Mouse (Mus musculus): ENCODE data around the gene Lrpap1. TPM values are rescaled to one million over a fixed set of nuclear protein-coding genes. Genes with fewer than 3 reads are reported as not detected.

Gene Lrpap1
- polyA plus RNA-seq, 1 experiment from 2014 or later: 156 TPM

DNA sequence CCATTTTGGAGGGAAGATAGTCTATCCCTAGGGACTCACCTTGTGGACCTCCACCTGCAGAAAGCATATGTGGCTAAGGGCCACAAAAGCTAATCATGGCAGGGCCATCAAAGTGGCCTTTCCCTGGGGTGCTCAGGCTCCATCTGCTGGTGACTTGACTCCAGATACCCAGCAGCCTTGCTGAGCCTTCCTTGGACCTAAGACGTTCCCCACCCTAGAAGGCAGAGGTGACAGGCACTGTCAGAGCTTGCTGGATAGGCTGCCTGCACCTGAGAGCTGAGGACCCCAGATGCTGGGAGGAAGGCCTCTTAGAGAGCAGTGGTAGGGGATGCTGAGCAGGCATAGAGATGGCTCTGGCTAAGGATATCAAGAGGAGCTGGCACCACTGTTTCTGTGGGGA lies 25.7 kb upstream of the Lrpap1 start:
- H3K9ac ChIP-seq (ENCODE audit: low read length): no peak overlapping the region
- H3K27me3 ChIP-seq (ENCODE audit: control insufficient read depth, insufficient read depth, low read length): no peaks in the 10 kb centered on the region
- no peaks in the 10 kb centered on the region for H3K9me3 ChIP-seq (replicated peaks; ENCODE audit: control insufficient read depth, low read length)
- no peak overlapping the region for H3K4me2 ChIP-seq (ENCODE audit: low read depth, low read length)
- no peak overlapping the region for H3K27ac ChIP-seq (ENCODE audit: low read length)
- no peaks in the 10 kb centered on the region for H3K4me1 ChIP-seq (ENCODE audit: control insufficient read depth, insufficient read depth, low read length)
- ATAC-seq (ENCODE audit: insufficient read depth, low FRiP score): no peak
- 36% methylated on average over 1 of the region's 1 CpGs for WGBS
- no peaks in the 10 kb centered on the region for H3K36me3 ChIP-seq (ENCODE audit: control insufficient read depth, insufficient read depth, low read length)
- no peak overlapping the region for H3K4me3 ChIP-seq (replicated peaks; ENCODE audit: low read length)

DNA sequence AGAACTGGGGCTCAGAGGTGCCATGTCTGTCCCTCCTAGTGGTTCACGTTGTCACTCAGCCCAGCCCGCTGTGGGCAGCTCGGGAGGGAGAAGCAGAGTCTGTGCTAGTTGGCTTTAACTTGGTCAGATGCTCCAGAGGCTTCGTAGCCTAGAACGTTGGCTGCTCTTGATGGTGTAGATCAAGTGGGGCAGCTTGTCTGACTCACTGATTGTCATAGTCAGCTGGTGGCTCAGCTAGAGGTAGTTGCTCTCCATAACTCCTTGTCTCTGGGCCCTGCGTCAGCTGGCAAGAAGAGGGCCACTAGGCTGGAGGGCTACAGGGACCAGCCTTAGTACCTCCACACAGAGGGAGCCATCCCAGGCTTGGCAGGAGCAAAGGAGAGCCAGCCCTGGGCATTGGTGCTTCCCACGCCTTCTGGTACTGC lies 24.2 kb upstream of the Lrpap1 start:
- Histone ChIP-seq H3K4me3 (replicated peaks; ENCODE audit: low read length) (no peak overlapping the region), H3K9me3 (replicated peaks; ENCODE audit: control insufficient read depth, low read length) (no peaks in the 10 kb centered on the region), H3K4me2 (ENCODE audit: low read depth, low read length) (no peak overlapping the region), H3K27me3 (ENCODE audit: control insufficient read depth, insufficient read depth, low read length) (no peaks in the 10 kb centered on the region), H3K27ac (ENCODE audit: low read length) (no peak overlapping the region), H3K9ac (ENCODE audit: low read length) (no peak overlapping the region), H3K4me1 (ENCODE audit: control insufficient read depth, insufficient read depth, low read length) (no peaks in the 10 kb centered on the region), H3K36me3 (ENCODE audit: control insufficient read depth, insufficient read depth, low read length) (no peaks in the 10 kb centered on the region)
- 90% methylated on average over 7 of the region's 7 CpGs for WGBS
- no peak for ATAC-seq (ENCODE audit: insufficient read depth, low FRiP score)

DNA sequence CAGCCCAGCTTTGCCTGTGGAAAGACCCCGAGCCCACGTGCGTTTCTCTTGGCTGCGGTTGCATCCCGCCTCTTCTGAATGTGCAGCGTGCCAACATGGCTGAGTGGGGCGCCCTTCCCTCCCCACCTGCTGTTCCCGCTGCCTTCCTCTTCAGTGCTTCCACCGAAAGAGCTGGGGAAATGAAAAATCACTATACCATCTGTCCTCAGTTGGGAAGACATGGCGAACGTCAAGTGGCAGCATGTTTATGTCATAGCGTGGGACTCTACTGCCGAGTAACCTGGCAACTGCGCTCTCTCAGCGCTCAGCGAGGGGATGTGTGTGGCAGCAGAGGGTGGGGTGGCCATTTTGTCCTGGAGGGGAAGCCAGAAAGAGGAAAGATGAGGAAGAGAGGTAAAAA lies 23.6 kb upstream of the Lrpap1 start:
- Histone ChIP-seq H3K27me3 (ENCODE audit: control insufficient read depth, insufficient read depth, low read length) (no peaks in the 10 kb centered on the region), H3K4me1 (ENCODE audit: control insufficient read depth, insufficient read depth, low read length) (no peaks in the 10 kb centered on the region), H3K9me3 (replicated peaks; ENCODE audit: control insufficient read depth, low read length) (no peaks in the 10 kb centered on the region), H3K36me3 (ENCODE audit: control insufficient read depth, insufficient read depth, low read length) (no peaks in the 10 kb centered on the region), H3K4me2 (ENCODE audit: low read depth, low read length) (no peak overlapping the region), H3K27ac (ENCODE audit: low read length) (no peak overlapping the region), H3K9ac (ENCODE audit: low read length) (no peak overlapping the region), H3K4me3 (replicated peaks; ENCODE audit: low read length) (no peak overlapping the region)
- ATAC-seq (ENCODE audit: insufficient read depth, low FRiP score): no peak
- WGBS: 68% methylated on average over 16 of the region's 16 CpGs

DNA sequence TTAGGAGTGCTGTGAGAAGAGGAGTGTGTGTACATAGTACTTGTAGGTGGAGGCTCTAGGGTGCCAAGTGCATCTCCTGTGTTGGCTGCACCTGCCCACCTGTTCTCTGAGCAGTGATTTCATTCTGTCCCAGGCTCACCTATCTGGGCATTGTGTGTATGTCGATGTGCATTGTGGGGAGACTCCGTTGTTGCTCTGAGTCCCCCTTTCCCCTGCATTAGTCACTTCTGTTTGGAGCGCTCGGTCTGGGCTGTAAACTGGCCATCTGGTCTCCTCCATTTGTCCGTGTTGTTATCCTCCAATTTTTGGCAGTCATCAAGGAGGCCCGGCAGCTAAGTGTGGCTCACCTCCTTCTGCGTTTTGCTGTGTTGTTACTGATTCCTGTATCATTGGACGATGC lies 14.5 kb upstream of the Lrpap1 start:
- Histone ChIP-seq H3K27ac (ENCODE audit: low read length) (no peak overlapping the region), H3K9me3 (replicated peaks; ENCODE audit: control insufficient read depth, low read length) (no peaks in the 10 kb centered on the region), H3K4me1 (ENCODE audit: control insufficient read depth, insufficient read depth, low read length) (no peaks in the 10 kb centered on the region), H3K36me3 (ENCODE audit: control insufficient read depth, insufficient read depth, low read length) (no peaks in the 10 kb centered on the region), H3K4me3 (replicated peaks; ENCODE audit: low read length) (no peak overlapping the region), H3K9ac (ENCODE audit: low read length) (no peak overlapping the region), H3K4me2 (ENCODE audit: low read depth, low read length) (no peak overlapping the region), H3K27me3 (ENCODE audit: control insufficient read depth, insufficient read depth, low read length) (no peaks in the 10 kb centered on the region)
- 84% methylated on average over 8 of the region's 8 CpGs for WGBS
- ATAC-seq (ENCODE audit: insufficient read depth, low FRiP score): no peak

DNA sequence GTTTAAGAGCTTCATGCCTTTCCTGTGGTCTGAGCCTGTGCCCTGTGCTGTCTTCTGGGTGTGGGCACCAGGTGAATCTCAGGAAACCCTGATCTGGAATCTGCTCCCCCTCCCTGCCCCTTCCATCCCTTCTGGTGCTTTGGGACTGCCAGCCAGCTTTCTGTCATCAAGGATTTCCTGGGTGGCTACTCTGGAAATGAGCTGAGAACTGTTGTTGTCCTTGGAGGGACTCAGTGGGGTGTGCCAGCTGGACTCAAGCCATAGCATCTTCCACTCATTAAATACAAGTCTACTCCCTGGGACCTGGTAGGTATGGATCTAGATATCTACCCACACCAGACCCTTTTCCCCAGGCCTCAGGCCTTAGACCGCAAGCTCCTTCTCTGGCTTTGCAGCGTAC lies 12.9 kb upstream of the Lrpap1 start:
- H3K9me3 ChIP-seq (replicated peaks; ENCODE audit: control insufficient read depth, low read length): no peaks in the 10 kb centered on the region
- WGBS: 92% methylated on average over 2 of the region's 2 CpGs
- H3K4me3 ChIP-seq (replicated peaks; ENCODE audit: low read length): no peak overlapping the region
- no peak for ATAC-seq (ENCODE audit: insufficient read depth, low FRiP score)
- no peak overlapping the region for H3K27ac ChIP-seq (ENCODE audit: low read length)
- no peaks in the 10 kb centered on the region for H3K4me1 ChIP-seq (ENCODE audit: control insufficient read depth, insufficient read depth, low read length)
- H3K4me2 ChIP-seq (ENCODE audit: low read depth, low read length): no peak overlapping the region
- no peaks in the 10 kb centered on the region for H3K27me3 ChIP-seq (ENCODE audit: control insufficient read depth, insufficient read depth, low read length)
- no peaks in the 10 kb centered on the region for H3K36me3 ChIP-seq (ENCODE audit: control insufficient read depth, insufficient read depth, low read length)
- no peak overlapping the region for H3K9ac ChIP-seq (ENCODE audit: low read length)

DNA sequence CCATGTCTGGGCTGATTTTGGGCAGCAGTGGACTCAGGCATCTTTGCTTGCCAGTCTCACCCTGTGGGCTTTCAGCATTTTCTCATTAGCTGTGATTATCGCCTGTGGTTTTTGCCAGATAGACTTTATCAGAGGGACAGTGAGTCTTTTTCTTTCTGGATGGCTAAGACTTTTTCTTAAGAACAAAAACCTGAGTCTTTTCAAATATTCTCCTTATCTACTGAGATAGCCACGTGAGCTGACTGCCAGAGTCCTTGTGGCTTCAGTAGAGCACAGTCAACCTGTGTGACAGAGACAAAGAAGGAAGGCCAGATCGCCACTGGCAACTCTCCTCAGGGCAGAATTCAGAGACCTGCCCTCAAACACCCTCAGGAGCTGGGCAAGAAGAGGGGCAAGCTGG lies 12.1 kb upstream of the Lrpap1 start:
- H3K27me3 ChIP-seq (ENCODE audit: control insufficient read depth, insufficient read depth, low read length): no peaks in the 10 kb centered on the region
- H3K4me3 ChIP-seq (replicated peaks; ENCODE audit: low read length): no peak overlapping the region
- no peaks in the 10 kb centered on the region for H3K36me3 ChIP-seq (ENCODE audit: control insufficient read depth, insufficient read depth, low read length)
- H3K9ac ChIP-seq (ENCODE audit: low read length): no peak overlapping the region
- no peaks in the 10 kb centered on the region for H3K4me1 ChIP-seq (ENCODE audit: control insufficient read depth, insufficient read depth, low read length)
- WGBS: 50% methylated on average over 3 of the region's 3 CpGs
- no peak overlapping the region for H3K27ac ChIP-seq (ENCODE audit: low read length)
- no peak overlapping the region for H3K4me2 ChIP-seq (ENCODE audit: low read depth, low read length)
- no peaks in the 10 kb centered on the region for H3K9me3 ChIP-seq (replicated peaks; ENCODE audit: control insufficient read depth, low read length)
- no peak for ATAC-seq (ENCODE audit: insufficient read depth, low FRiP score)

DNA sequence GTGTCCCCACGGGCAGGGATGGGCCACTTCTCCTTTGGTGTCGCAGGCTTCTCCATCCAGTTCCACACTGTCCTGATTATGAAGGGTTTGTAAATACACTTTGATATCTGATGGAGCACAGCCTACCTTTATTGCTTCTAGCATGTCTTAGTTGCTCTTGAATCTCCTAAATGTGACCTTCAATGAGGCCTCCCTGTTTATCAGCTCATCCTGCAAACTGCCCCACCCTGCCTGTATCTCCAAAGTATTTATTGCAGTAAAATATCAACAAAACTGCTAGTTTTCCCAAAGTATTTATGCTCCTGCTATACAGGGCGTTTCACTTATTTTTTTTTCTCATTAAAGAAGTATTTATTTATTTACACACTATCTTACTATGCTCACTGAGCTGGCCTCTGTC lies 10.4 kb upstream of the Lrpap1 start:
- Histone ChIP-seq H3K27ac (ENCODE audit: low read length) (no peak overlapping the region), H3K36me3 (ENCODE audit: control insufficient read depth, insufficient read depth, low read length) (no peaks in the 10 kb centered on the region), H3K27me3 (ENCODE audit: control insufficient read depth, insufficient read depth, low read length) (no peaks in the 10 kb centered on the region), H3K4me3 (replicated peaks; ENCODE audit: low read length) (no peak overlapping the region), H3K4me2 (ENCODE audit: low read depth, low read length) (no peak overlapping the region), H3K4me1 (ENCODE audit: control insufficient read depth, insufficient read depth, low read length) (no peaks in the 10 kb centered on the region), H3K9me3 (replicated peaks; ENCODE audit: control insufficient read depth, low read length) (no peaks in the 10 kb centered on the region), H3K9ac (ENCODE audit: low read length) (no peak overlapping the region)
- WGBS: 69% methylated on average over 3 of the region's 3 CpGs
- no peak for ATAC-seq (ENCODE audit: insufficient read depth, low FRiP score)

DNA sequence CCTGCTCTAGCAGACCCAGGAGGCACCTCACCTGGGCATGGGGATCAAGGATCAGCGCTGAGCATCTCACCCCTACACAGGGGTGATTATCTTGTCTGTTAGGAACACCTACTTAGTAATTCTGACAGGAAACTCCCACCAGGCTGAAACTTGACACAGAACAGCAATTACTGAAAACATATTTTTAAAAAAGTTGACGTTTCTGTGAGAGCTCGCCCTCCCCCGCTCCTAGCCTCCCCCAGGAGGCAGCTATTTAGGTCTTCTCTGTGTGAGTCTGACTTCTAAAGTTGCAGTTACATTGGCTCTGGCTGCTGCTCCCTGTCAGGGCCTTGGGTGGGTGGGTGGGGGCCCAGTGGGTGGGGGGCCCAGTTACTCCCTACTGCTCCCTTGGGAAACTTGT lies 6.9 kb upstream of the Lrpap1 start:
- Histone ChIP-seq H3K27me3 (ENCODE audit: control insufficient read depth, insufficient read depth, low read length) (no peaks in the 10 kb centered on the region), H3K27ac (ENCODE audit: low read length) (no peak overlapping the region)
- ATAC-seq (ENCODE audit: insufficient read depth, low FRiP score): no peak

DNA sequence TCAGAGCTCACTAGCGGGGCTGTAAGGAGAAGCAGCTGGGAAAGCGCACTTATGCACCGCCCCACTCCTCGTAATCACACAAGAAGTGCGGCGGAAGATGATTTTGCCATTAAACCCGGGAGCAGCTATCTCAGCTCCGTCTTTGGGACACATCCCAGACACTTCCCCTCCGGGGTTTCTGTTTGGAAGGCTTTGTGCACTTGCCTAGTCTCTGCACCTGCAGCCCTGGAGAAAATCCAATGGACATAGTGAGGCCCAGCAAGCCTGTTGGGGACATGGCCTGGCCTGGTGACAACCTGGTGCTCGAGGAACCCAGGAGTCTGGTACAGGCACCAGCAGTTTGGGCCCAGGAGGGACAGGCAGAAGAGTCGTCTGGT lies 344 bp upstream of the Lrpap1 start:
- WGBS: 8% methylated on average over 11 of the region's 11 CpGs
- no peak overlapping the region for H3K27ac ChIP-seq (ENCODE audit: low read length)
- no peaks in the 10 kb centered on the region for H3K27me3 ChIP-seq (ENCODE audit: control insufficient read depth, insufficient read depth, low read length)
- peak; percentile 50; the same call in 1 of the 2 replicates for ATAC-seq (ENCODE audit: insufficient read depth, low FRiP score)
- H3K9me3 ChIP-seq (replicated peaks; ENCODE audit: control insufficient read depth, low read length): no peaks in the 10 kb centered on the region
- H3K9ac ChIP-seq (ENCODE audit: low read length): peak overlapping the region; percentile 85
- H3K36me3 ChIP-seq (ENCODE audit: control insufficient read depth, insufficient read depth, low read length): peaks cover 8% of the 10 kb centered on the region; the same call in 1 of the 2 replicates
- peaks cover 13% of the 10 kb centered on the region for H3K4me1 ChIP-seq (ENCODE audit: control insufficient read depth, insufficient read depth, low read length)
- H3K4me3 ChIP-seq (replicated peaks; ENCODE audit: low read length): peak overlapping the region; percentile 79
- peak overlapping the region; percentile 67 for H3K4me2 ChIP-seq (ENCODE audit: low read depth, low read length)

More for the DNA sequence above, 6.9 kb upstream of the Lrpap1 start:
- Histone ChIP-seq H3K4me2 (ENCODE audit: low read depth, low read length) (no peak overlapping the region), H3K4me1 (ENCODE audit: control insufficient read depth, insufficient read depth, low read length) (no peaks in the 10 kb centered on the region), H3K9ac (ENCODE audit: low read length) (no peak overlapping the region), H3K4me3 (replicated peaks; ENCODE audit: low read length) (no peak overlapping the region), H3K36me3 (ENCODE audit: control insufficient read depth, insufficient read depth, low read length) (no peaks in the 10 kb centered on the region), H3K9me3 (replicated peaks; ENCODE audit: control insufficient read depth, low read length) (no peaks in the 10 kb centered on the region)
- 49% methylated on average over 4 of the region's 4 CpGs for WGBS
